Mouse (Mus musculus): ENCODE data around the gene Rnf31. TPM values are rescaled to one million over a fixed set of nuclear protein-coding genes. Genes with fewer than 3 reads are reported as not detected.

Gene Rnf31
- total RNA-seq (2021) = 10 to 100 TPM; 27.5 to 30.9 TPM
- 19.7 and 24.3 TPM in 2 replicates for polyA plus RNA-seq (2012; rRNA removed)
- long read RNA-seq, transcript Rnf31-201 (21 exons, 3,485 nt) = major isoform, 12 of 14 reads
- long read RNA-seq, partial matches to known transcripts = 2 of 14 reads
- long read RNA-seq, other reads (novel, unspliced or antisense) = 0 of 14 reads

GRCm38 (mm10) chr14:55591331-55591891 lies at the start of gene Rnf31:
TSS of gene Rnf31 (plus strand) at chr14:55591708.
- intact Hi-C loops (cut with DNase I) = loop anchor here (2.0 kb wide), 1 partner anchor 13 kb away; no protein-coding TSS in a partner anchor
- H3K36me3 ChIP-seq (ENCODE audit: control insufficient read depth, insufficient read depth, low read length) = peaks cover 4% of the 10 kb centered on the region; the same call in 1 of the 2 replicates
- TF ChIP-seq EP300 (IDR thresholded peaks at IDR 0.05; ENCODE audit: insufficient read depth, low read depth, low read length) = 0 out of 2 replicates have a peak, but pooled peaks have one; percentile 51
- TF ChIP-seq POLR2A (IDR thresholded peaks at IDR 0.05; ENCODE audit: insufficient read depth, low read depth, low read length) = peak; percentile 69; the same call in 1 of the 2 replicates
- TF ChIP-seq CTCF (IDR thresholded peaks at IDR 0.05) = no peak
- peak within 1 kb of the TSS; percentile 81 for H3K4me3 ChIP-seq
- H3K9ac ChIP-seq (ENCODE audit: low read depth, low read length) = peak within 1 kb of the TSS; percentile 98
- peaks cover 3% of the 10 kb centered on the region; the same call in 1 of the 2 replicates for H3K79me2 ChIP-seq (replicated peaks; ENCODE audit: control insufficient read depth, insufficient read depth, low read length)
- peak; percentile 91 to 97 for DNase-seq
- no peaks in the 10 kb centered on the region for H3K27me3 ChIP-seq (ENCODE audit: control insufficient read depth, insufficient read depth, low read length)
- WGBS = under 1% methylated on average over 33 of the region's 33 CpGs
- H3K27ac ChIP-seq = peak within 1 kb of the TSS; percentile 97
- H3K4me1 ChIP-seq (ENCODE audit: control insufficient read depth, insufficient read depth, low read length) = peaks cover 7% of the 10 kb centered on the region

GRCm38 (mm10) chr14:55542268-55542667 lies 49.2 kb upstream of the Rnf31 start:
- H3K79me2 ChIP-seq (replicated peaks; ENCODE audit: control insufficient read depth, insufficient read depth, low read length) = no peaks in the 10 kb centered on the region
- H3K27ac ChIP-seq = no peak overlapping the region
- H3K4me3 ChIP-seq = no peak overlapping the region
- H3K9ac ChIP-seq (ENCODE audit: low read depth, low read length) = no peak overlapping the region
- no peak for TF ChIP-seq CTCF (IDR thresholded peaks at IDR 0.05)
- no peak for TF ChIP-seq POLR2A (IDR thresholded peaks at IDR 0.05; ENCODE audit: insufficient read depth, low read depth, low read length)
- no peak for TF ChIP-seq EP300 (IDR thresholded peaks at IDR 0.05; ENCODE audit: insufficient read depth, low read depth, low read length)
- peaks cover 1% of the 10 kb centered on the region for H3K4me1 ChIP-seq (ENCODE audit: control insufficient read depth, insufficient read depth, low read length)
- no peaks in the 10 kb centered on the region for H3K27me3 ChIP-seq (ENCODE audit: control insufficient read depth, insufficient read depth, low read length)
- no peaks in the 10 kb centered on the region for H3K36me3 ChIP-seq (ENCODE audit: control insufficient read depth, insufficient read depth, low read length)
- 98% methylated on average over 12 of the region's 12 CpGs for WGBS
- intact Hi-C loops (cut with DNase I) = no loop called here
- DNase-seq = no peak

- 61% methylated on average over 9 of the region's 9 CpGs for WGBS
Observed at GRCm38 (mm10) chr14:55544334-55544733, 47.2 kb upstream of the Rnf31 start.

GRCm38 (mm10) chr14:55550191-55550590 lies 41.3 kb upstream of the Rnf31 start:
- Histone ChIP-seq H3K9ac (ENCODE audit: low read depth, low read length) (no peak overlapping the region), H3K27me3 (ENCODE audit: control insufficient read depth, insufficient read depth, low read length) (no peaks in the 10 kb centered on the region), H3K27ac (no peak overlapping the region), H3K4me1 (ENCODE audit: control insufficient read depth, insufficient read depth, low read length) (no peaks in the 10 kb centered on the region; the same call in 1 of the 2 replicates), H3K79me2 (replicated peaks; ENCODE audit: control insufficient read depth, insufficient read depth, low read length) (no peaks in the 10 kb centered on the region), H3K4me3 (no peak overlapping the region), H3K36me3 (ENCODE audit: control insufficient read depth, insufficient read depth, low read length) (peaks cover 3% of the 10 kb centered on the region; the same call in 1 of the 2 replicates)
- DNase-seq = no peak
- WGBS = 74% methylated on average over 6 of the region's 6 CpGs
- intact Hi-C loops (cut with DNase I) = no loop called here
- no peak for TF ChIP-seq POLR2A (IDR thresholded peaks at IDR 0.05; ENCODE audit: insufficient read depth, low read depth, low read length)
- no peak for TF ChIP-seq CTCF (IDR thresholded peaks at IDR 0.05)
- TF ChIP-seq EP300 (IDR thresholded peaks at IDR 0.05; ENCODE audit: insufficient read depth, low read depth, low read length) = no peak

More at GRCm38 (mm10) chr14:55544334-55544733, 47.2 kb upstream of the Rnf31 start:
- Histone ChIP-seq H3K27ac (no peak overlapping the region), H3K36me3 (ENCODE audit: control insufficient read depth, insufficient read depth, low read length) (peaks cover under 1% of the 10 kb centered on the region; the same call in 1 of the 2 replicates), H3K79me2 (replicated peaks; ENCODE audit: control insufficient read depth, insufficient read depth, low read length) (no peaks in the 10 kb centered on the region), H3K9ac (ENCODE audit: low read depth, low read length) (no peak overlapping the region), H3K4me3 (no peak overlapping the region), H3K27me3 (ENCODE audit: control insufficient read depth, insufficient read depth, low read length) (no peaks in the 10 kb centered on the region), H3K4me1 (ENCODE audit: control insufficient read depth, insufficient read depth, low read length) (peaks cover 1% of the 10 kb centered on the region)
- DNase-seq = no peak
- intact Hi-C loops (cut with DNase I) = no loop called here
- no peak for TF ChIP-seq EP300 (IDR thresholded peaks at IDR 0.05; ENCODE audit: insufficient read depth, low read depth, low read length)
- TF ChIP-seq CTCF (IDR thresholded peaks at IDR 0.05) = no peak
- TF ChIP-seq POLR2A (IDR thresholded peaks at IDR 0.05; ENCODE audit: insufficient read depth, low read depth, low read length) = no peak

GRCm38 (mm10) chr14:55551347-55551746 lies 40.2 kb upstream of the Rnf31 start:
- no peak overlapping the region for H3K9ac ChIP-seq (ENCODE audit: low read depth, low read length)
- intact Hi-C loops (cut with DNase I) = no loop called here
- DNase-seq = no peak
- H3K4me1 ChIP-seq (ENCODE audit: control insufficient read depth, insufficient read depth, low read length) = no peaks in the 10 kb centered on the region; the same call in 1 of the 2 replicates
- no peaks in the 10 kb centered on the region for H3K27me3 ChIP-seq (ENCODE audit: control insufficient read depth, insufficient read depth, low read length)
- no peak overlapping the region for H3K4me3 ChIP-seq
- no peak overlapping the region for H3K27ac ChIP-seq
- no peaks in the 10 kb centered on the region for H3K79me2 ChIP-seq (replicated peaks; ENCODE audit: control insufficient read depth, insufficient read depth, low read length)
- TF ChIP-seq EP300 (IDR thresholded peaks at IDR 0.05; ENCODE audit: insufficient read depth, low read depth, low read length) = no peak
- no peak for TF ChIP-seq POLR2A (IDR thresholded peaks at IDR 0.05; ENCODE audit: insufficient read depth, low read depth, low read length)
- no peak for TF ChIP-seq CTCF (IDR thresholded peaks at IDR 0.05)
- WGBS = 78% methylated on average over 5 of the region's 5 CpGs
- H3K36me3 ChIP-seq (ENCODE audit: control insufficient read depth, insufficient read depth, low read length) = peaks cover 3% of the 10 kb centered on the region; the same call in 1 of the 2 replicates

GRCm38 (mm10) chr14:55551794-55552193 lies 39.7 kb upstream of the Rnf31 start:
- Histone ChIP-seq H3K4me1 (ENCODE audit: control insufficient read depth, insufficient read depth, low read length) (no peaks in the 10 kb centered on the region; the same call in none of the 2 replicates), H3K4me3 (no peak overlapping the region), H3K9ac (ENCODE audit: low read depth, low read length) (no peak overlapping the region), H3K27me3 (ENCODE audit: control insufficient read depth, insufficient read depth, low read length) (no peaks in the 10 kb centered on the region), H3K79me2 (replicated peaks; ENCODE audit: control insufficient read depth, insufficient read depth, low read length) (no peaks in the 10 kb centered on the region), H3K27ac (no peak overlapping the region), H3K36me3 (ENCODE audit: control insufficient read depth, insufficient read depth, low read length) (peaks cover 3% of the 10 kb centered on the region; the same call in 1 of the 2 replicates)
- WGBS = 91% methylated on average over 8 of the region's 8 CpGs
- intact Hi-C loops (cut with DNase I) = no loop called here
- DNase-seq = no peak
- TF ChIP-seq EP300 (IDR thresholded peaks at IDR 0.05; ENCODE audit: insufficient read depth, low read depth, low read length) = no peak
- TF ChIP-seq CTCF (IDR thresholded peaks at IDR 0.05) = no peak
- TF ChIP-seq POLR2A (IDR thresholded peaks at IDR 0.05; ENCODE audit: insufficient read depth, low read depth, low read length) = no peak
